Mouse (Mus musculus): ENCODE data around the gene Olfr620. TPM values are rescaled to one million over a fixed set of nuclear protein-coding genes. Genes with fewer than 3 reads are reported as not detected.

The Olfr620 gene
- total RNA-seq (2014; fragmentation: Nextera tagmentation) (not detected in 2 replicates), total RNA-seq (2017) (not detected in 2 replicates)

- no peak for ATAC-seq (replicated peaks; ENCODE audit: low FRiP score, low TSS enrichment, poor library complexity, severe bottlenecking)
These were observed at the start of gene Olfr620 for GRCm38 (mm10) chr7:103612434-103612833. TSS of gene Olfr620 (minus strand) at chr7:103612534.

GRCm38 (mm10) chr7:103644070-103644469 lies 31.7 kb upstream of the Olfr620 start:
- no peak for ATAC-seq (replicated peaks; ENCODE audit: low FRiP score, low TSS enrichment, poor library complexity, severe bottlenecking)

GRCm38 (mm10) chr7:103642602-103643001 lies 30.3 kb upstream of the Olfr620 start, which contains the start of gene Olfr622:
TSS of gene Olfr622 (minus strand) at chr7:103642702.
- ATAC-seq (replicated peaks; ENCODE audit: low FRiP score, low TSS enrichment, poor library complexity, severe bottlenecking) = no peak

GRCm38 (mm10) chr7:103636795-103637194 lies 24.5 kb upstream of the Olfr620 start:
- ATAC-seq (replicated peaks; ENCODE audit: low FRiP score, low TSS enrichment, poor library complexity, severe bottlenecking) = no peak

- ATAC-seq (replicated peaks; ENCODE audit: low FRiP score, low TSS enrichment, poor library complexity, severe bottlenecking) = no peak
These were observed 4.9 kb downstream of the Olfr620 start for GRCm38 (mm10) chr7:103607425-103607824.

GRCm38 (mm10) chr7:103600275-103600674 lies 12.1 kb downstream of the Olfr620 start, which contains the start of gene Olfr619:
TSS of gene Olfr619 (plus strand) at chr7:103600575.
- no peak for ATAC-seq (replicated peaks; ENCODE audit: low FRiP score, low TSS enrichment, poor library complexity, severe bottlenecking)

GRCm38 (mm10) chr7:103589803-103590202 lies 22.5 kb downstream of the Olfr620 start, which contains the start of gene Olfr618:
TSS of gene Olfr618 (plus strand) at chr7:103590103.
- no peak for ATAC-seq (replicated peaks; ENCODE audit: low FRiP score, low TSS enrichment, poor library complexity, severe bottlenecking)

GRCm38 (mm10) chr7:103572761-103573160 lies 39.6 kb downstream of the Olfr620 start, which contains the start of gene Olfr617:
TSS of gene Olfr617 (plus strand) at chr7:103573061.
- no peak for ATAC-seq (replicated peaks; ENCODE audit: low FRiP score, low TSS enrichment, poor library complexity, severe bottlenecking)

- no peak for ATAC-seq (replicated peaks; ENCODE audit: low FRiP score, low TSS enrichment, poor library complexity, severe bottlenecking)
These were observed 43.3 kb downstream of the Olfr620 start, which contains the start of gene Olfr616 for GRCm38 (mm10) chr7:103569043-103569442. TSS of gene Olfr616 (minus strand) at chr7:103569143.

- ATAC-seq (replicated peaks; ENCODE audit: low FRiP score, low TSS enrichment, poor library complexity, severe bottlenecking) = no peak
These were observed 56.6 kb downstream of the Olfr620 start, which contains the start of gene Olfr615 for GRCm38 (mm10) chr7:103555779-103556178. TSS of gene Olfr615 (plus strand) at chr7:103556079.

Other genes with a start within 250 kb of the Olfr620 start
Only the 30 nearest of the 33 such genes appear.
- not detected in 2 replicates for gene Olfr603, start 226.4 kb downstream of the Olfr620 start, total RNA-seq (2014; fragmentation: Nextera tagmentation)
- not detected in 2 replicates for gene Olfr603, start 226.4 kb downstream of the Olfr620 start, total RNA-seq (2017)
- gene Usp17lc, start 197.5 kb downstream of the Olfr620 start, total RNA-seq (2014; fragmentation: Nextera tagmentation) = not detected in 2 replicates
- gene Usp17lc, start 197.5 kb downstream of the Olfr620 start, total RNA-seq (2017) = not detected in 2 replicates
- gene Olfr605, start 167.1 kb downstream of the Olfr620 start, total RNA-seq (2014; fragmentation: Nextera tagmentation) = not detected in 2 replicates
- gene Olfr605, start 167.1 kb downstream of the Olfr620 start, total RNA-seq (2017) = not detected in 2 replicates
- gene Olfr606, start 163.5 kb downstream of the Olfr620 start, total RNA-seq (2014; fragmentation: Nextera tagmentation) = not detected in 2 replicates
- not detected in 2 replicates for gene Olfr606, start 163.5 kb downstream of the Olfr620 start, total RNA-seq (2017)
- not detected in 2 replicates for gene Olfr607, start 148.4 kb downstream of the Olfr620 start, total RNA-seq (2014; fragmentation: Nextera tagmentation)
- not detected in 2 replicates for gene Olfr607, start 148.4 kb downstream of the Olfr620 start, total RNA-seq (2017)
- not detected in 2 replicates for gene Olfr608, start 142.7 kb downstream of the Olfr620 start, total RNA-seq (2014; fragmentation: Nextera tagmentation)
- gene Olfr608, start 142.7 kb downstream of the Olfr620 start, total RNA-seq (2017) = not detected in 2 replicates
- not detected in 2 replicates for gene Olfr609, start 114.5 kb downstream of the Olfr620 start, total RNA-seq (2014; fragmentation: Nextera tagmentation)
- gene Olfr609, start 114.5 kb downstream of the Olfr620 start, total RNA-seq (2017) = not detected in 2 replicates
- gene Olfr610, start 100.4 kb downstream of the Olfr620 start, total RNA-seq (2014; fragmentation: Nextera tagmentation) = not detected in 2 replicates
- not detected in 2 replicates for gene Olfr610, start 100.4 kb downstream of the Olfr620 start, total RNA-seq (2017)
- gene Olfr611, start 91.7 kb downstream of the Olfr620 start, total RNA-seq (2014; fragmentation: Nextera tagmentation) = not detected in 2 replicates
- gene Olfr611, start 91.7 kb downstream of the Olfr620 start, total RNA-seq (2017) = not detected in 2 replicates
- gene Olfr612, start 69.8 kb downstream of the Olfr620 start, total RNA-seq (2014; fragmentation: Nextera tagmentation) = not detected in 2 replicates
- not detected in 2 replicates for gene Olfr612, start 69.8 kb downstream of the Olfr620 start, total RNA-seq (2017)
- not detected in 2 replicates for gene Olfr613, start 64.5 kb downstream of the Olfr620 start, total RNA-seq (2014; fragmentation: Nextera tagmentation)
- gene Olfr613, start 64.5 kb downstream of the Olfr620 start, total RNA-seq (2017) = not detected in 2 replicates
- gene Olfr615, start 56.5 kb downstream of the Olfr620 start, total RNA-seq (2014; fragmentation: Nextera tagmentation) = not detected in 2 replicates
- not detected in 2 replicates for gene Olfr615, start 56.5 kb downstream of the Olfr620 start, total RNA-seq (2017)
- not detected in 2 replicates for gene Olfr616, start 43.4 kb downstream of the Olfr620 start, total RNA-seq (2014; fragmentation: Nextera tagmentation)
- gene Olfr616, start 43.4 kb downstream of the Olfr620 start, total RNA-seq (2017) = not detected in 2 replicates
- gene Olfr617, start 39.5 kb downstream of the Olfr620 start, total RNA-seq (2014; fragmentation: Nextera tagmentation) = not detected in 2 replicates
- not detected in 2 replicates for gene Olfr617, start 39.5 kb downstream of the Olfr620 start, total RNA-seq (2017)
- gene Olfr618, start 22.4 kb downstream of the Olfr620 start, total RNA-seq (2014; fragmentation: Nextera tagmentation) = not detected in 2 replicates
- not detected in 2 replicates for gene Olfr618, start 22.4 kb downstream of the Olfr620 start, total RNA-seq (2017)
- gene Olfr619, start 12.0 kb downstream of the Olfr620 start, total RNA-seq (2014; fragmentation: Nextera tagmentation) = not detected in 2 replicates
- gene Olfr619, start 12.0 kb downstream of the Olfr620 start, total RNA-seq (2017) = not detected in 2 replicates
- not detected in 2 replicates for gene Olfr622, start 30.2 kb upstream of the Olfr620 start, total RNA-seq (2014; fragmentation: Nextera tagmentation)
- not detected in 2 replicates for gene Olfr622, start 30.2 kb upstream of the Olfr620 start, total RNA-seq (2017)
- not detected in 2 replicates for gene Olfr623, start 51.2 kb upstream of the Olfr620 start, total RNA-seq (2014; fragmentation: Nextera tagmentation)
- gene Olfr623, start 51.2 kb upstream of the Olfr620 start, total RNA-seq (2017) = not detected in 2 replicates
- not detected in 2 replicates for gene Olfr624, start 58.7 kb upstream of the Olfr620 start, total RNA-seq (2014; fragmentation: Nextera tagmentation)
- gene Olfr624, start 58.7 kb upstream of the Olfr620 start, total RNA-seq (2017) = not detected in 2 replicates
- gene Olfr625-ps1, start 70.2 kb upstream of the Olfr620 start, total RNA-seq (2014; fragmentation: Nextera tagmentation) = not detected in 2 replicates
- gene Olfr625-ps1, start 70.2 kb upstream of the Olfr620 start, total RNA-seq (2017) = not detected in 2 replicates
- not detected in 2 replicates for gene Olfr243, start 102.1 kb upstream of the Olfr620 start, total RNA-seq (2014; fragmentation: Nextera tagmentation)
- not detected in 2 replicates for gene Olfr243, start 102.1 kb upstream of the Olfr620 start, total RNA-seq (2017)
- not detected in 2 replicates for gene Olfr628, start 117.8 kb upstream of the Olfr620 start, total RNA-seq (2014; fragmentation: Nextera tagmentation)
- gene Olfr628, start 117.8 kb upstream of the Olfr620 start, total RNA-seq (2017) = not detected in 2 replicates
- gene Olfr629, start 132.4 kb upstream of the Olfr620 start, total RNA-seq (2014; fragmentation: Nextera tagmentation) = not detected in 2 replicates
- not detected in 2 replicates for gene Olfr629, start 132.4 kb upstream of the Olfr620 start, total RNA-seq (2017)
- not detected in 2 replicates for gene Olfr630, start 144.8 kb upstream of the Olfr620 start, total RNA-seq (2014; fragmentation: Nextera tagmentation)
- gene Olfr630, start 144.8 kb upstream of the Olfr620 start, total RNA-seq (2017) = not detected in 2 replicates
- not detected in 2 replicates for gene Olfr69, start 159.1 kb upstream of the Olfr620 start, total RNA-seq (2014; fragmentation: Nextera tagmentation)
- not detected in 2 replicates for gene Olfr69, start 159.1 kb upstream of the Olfr620 start, total RNA-seq (2017)
- not detected in 2 replicates for gene Olfr68, start 167.2 kb upstream of the Olfr620 start, total RNA-seq (2014; fragmentation: Nextera tagmentation)
- not detected in 2 replicates for gene Olfr68, start 167.2 kb upstream of the Olfr620 start, total RNA-seq (2017)
- gene Olfr67, start 179.3 kb upstream of the Olfr620 start, total RNA-seq (2014; fragmentation: Nextera tagmentation) = not detected in 2 replicates
- not detected in 2 replicates for gene Olfr67, start 179.3 kb upstream of the Olfr620 start, total RNA-seq (2017)
- gene Hbb-bt, start 201.5 kb upstream of the Olfr620 start, total RNA-seq (2014; fragmentation: Nextera tagmentation) = 118 and 169 TPM in 2 replicates
- 10.7 and 57.4 TPM in 2 replicates for gene Hbb-bt, start 201.5 kb upstream of the Olfr620 start, total RNA-seq (2017)
- gene Hbb-bs, start 215.6 kb upstream of the Olfr620 start, total RNA-seq (2014; fragmentation: Nextera tagmentation) = 149 and 199 TPM in 2 replicates
- gene Hbb-bs, start 215.6 kb upstream of the Olfr620 start, total RNA-seq (2017) = 20.1 and 148 TPM in 2 replicates
- gene Hbb-bh2, start 228.0 kb upstream of the Olfr620 start, total RNA-seq (2014; fragmentation: Nextera tagmentation) = not detected in 2 replicates
- not detected in 2 replicates for gene Hbb-bh2, start 228.0 kb upstream of the Olfr620 start, total RNA-seq (2017)